Mouse (Mus musculus) megakaryocyte, adult 5-6 weeks (primary cell): ENCODE measurements around the gene Arhgef28. TPM values are rescaled to one million over a fixed set of nuclear protein-coding genes. Genes with fewer than 3 reads are reported as not detected.
A peak's percentile ranks its signal among the peaks of the same experiment; 100 is the strongest.

ENCODE experiments used
- ATAC-seq: 2 replicates; pipeline ENCODE4 v1.8.0; 2016; ENCODE audit warnings: mild to moderate bottlenecking, inconsistent platforms; ENCODE audit not compliant: poor library complexity, severe bottlenecking
- total RNA-seq, 2 experiments: library from RNA; stranded (forward) in 1 of 2; stranded (reverse) in 1 of 2; fragments of 153-499, 151-499 nt in 1 of 2; fragments of 221-1000, 200-1000 nt in 1 of 2; gene quantifications; 2 replicates each; pipeline versions ENCODE4 v1.2.3 to v1.2.4; 2015 to 2017

Arhgef28 gene
- total RNA-seq, 2 experiments from 2014 or later, result 0.18 TPM; not detected in 1

- ATAC-seq, result peak; percentile 93
Observed at GRCm38 (mm10) chr13:97857860-97858259, 348.4 kb downstream of the Arhgef28 start.

- ATAC-seq, result no peak
Observed at GRCm38 (mm10) chr13:97853356-97853968, 352.8 kb downstream of the Arhgef28 start.

Other genes with a start within 250 kb of the Arhgef28 start
- gene Utp15, start 56.6 kb upstream of the Arhgef28 start, total RNA-seq (2015), result 10.9 and 12.1 TPM in 2 replicates
- gene Utp15, start 56.6 kb upstream of the Arhgef28 start, total RNA-seq (2017), result 18.8 and 20.5 TPM in 2 replicates
- gene Ankra2, start 56.6 kb upstream of the Arhgef28 start, total RNA-seq (2015), result 20.8 and 25.2 TPM in 2 replicates
- 20.7 and 20.9 TPM in 2 replicates for gene Ankra2, start 56.6 kb upstream of the Arhgef28 start, total RNA-seq (2017)
- gene Gm21976, start 73.4 kb upstream of the Arhgef28 start, total RNA-seq (2015), result not detected in 2 replicates
- not detected in 2 replicates for gene Gm21976, start 73.4 kb upstream of the Arhgef28 start, total RNA-seq (2017)
- gene Btf3, start 110.6 kb upstream of the Arhgef28 start, total RNA-seq (2015), result 843 and 873 TPM in 2 replicates
- gene Btf3, start 110.6 kb upstream of the Arhgef28 start, total RNA-seq (2017), result 1,331 and 1,501 TPM in 2 replicates
- gene Foxd1, start 147.8 kb upstream of the Arhgef28 start, total RNA-seq (2015), result not detected in 2 replicates
- gene Foxd1, start 147.8 kb upstream of the Arhgef28 start, total RNA-seq (2017), result not detected in 2 replicates